Mouse (Mus musculus): ENCODE results near the gene Prkn. TPM values are rescaled to one million over a fixed set of nuclear protein-coding genes. Genes with fewer than 3 reads are reported as not detected.

The Prkn gene
- polyA plus RNA-seq, 1 experiment from 2014 or later = 1.00 TPM

DNA sequence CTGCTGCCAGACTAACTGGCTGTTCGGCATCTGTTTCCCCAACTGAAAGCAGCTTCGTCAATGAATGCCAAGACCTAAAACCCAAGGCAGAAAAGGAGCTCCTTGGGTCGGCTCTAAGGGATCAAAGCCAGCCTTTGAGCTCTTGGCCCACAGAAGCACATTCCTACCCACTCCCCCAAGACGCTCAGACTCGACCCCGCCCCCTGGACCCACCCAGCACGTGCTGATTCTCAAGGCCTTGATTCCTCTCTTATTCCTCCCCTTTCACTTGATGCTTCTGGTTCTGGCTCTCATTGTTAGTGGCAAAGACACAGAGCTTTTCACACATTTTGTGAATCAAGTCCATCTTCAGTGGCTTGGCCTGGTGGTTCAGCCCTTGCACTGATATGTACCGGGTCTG lies 979.3 kb downstream of the Prkn start:
- H3K27ac ChIP-seq (ENCODE audit: low read depth) = no peak overlapping the region
- no peak overlapping the region for H3K4me2 ChIP-seq (ENCODE audit: low read depth, low read length)
- H3K9ac ChIP-seq (replicated peaks) = no peak overlapping the region
- WGBS (ENCODE audit: insufficient replicate concordance) = 55% methylated on average over 8 of the region's 8 CpGs
- H3K4me3 ChIP-seq (ENCODE audit: low read depth, low read length) = no peak overlapping the region
- H3K27me3 ChIP-seq (ENCODE audit: insufficient read depth, low read length) = no peaks in the 10 kb centered on the region
- ATAC-seq (no peak), DNase-seq (no peak)
- H3K4me1 ChIP-seq (ENCODE audit: insufficient read depth) = no peaks in the 10 kb centered on the region
- no peaks in the 10 kb centered on the region for H3K36me3 ChIP-seq (replicated peaks; ENCODE audit: insufficient read depth, low read length)
- no peaks in the 10 kb centered on the region for H3K9me3 ChIP-seq (ENCODE audit: low read length)
- TF ChIP-seq EP300 (IDR thresholded peaks at IDR 0.05; ENCODE audit: low read depth) = no peak
- TF ChIP-seq CTCF (IDR thresholded peaks at IDR 0.05; ENCODE audit: low read depth) = no peak

DNA sequence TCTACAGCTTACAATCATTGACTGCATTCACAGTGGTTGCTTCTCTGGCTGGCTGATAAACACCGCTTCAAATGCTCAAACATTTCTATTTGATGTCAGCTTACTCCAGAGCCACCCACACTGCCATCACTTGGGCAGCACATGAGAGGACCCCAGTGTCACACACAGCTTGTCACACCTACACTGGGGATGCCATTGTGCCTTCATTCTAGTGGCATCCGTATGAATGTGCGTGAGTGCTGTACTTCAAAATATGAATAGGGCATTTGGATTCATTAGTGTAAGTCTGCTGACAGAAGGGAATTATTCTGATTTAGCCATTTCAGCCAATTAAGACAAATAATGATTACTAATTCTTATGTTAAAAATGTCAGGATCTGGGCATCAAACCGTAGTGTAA lies 980.6 kb downstream of the Prkn start:
- H3K4me2 ChIP-seq (ENCODE audit: low read depth, low read length) = no peak overlapping the region
- TF ChIP-seq EP300 (IDR thresholded peaks at IDR 0.05; ENCODE audit: low read depth) (no peak), CTCF (IDR thresholded peaks at IDR 0.05; ENCODE audit: low read depth) (no peak)
- H3K27me3 ChIP-seq (ENCODE audit: insufficient read depth, low read length) = no peaks in the 10 kb centered on the region
- no peak overlapping the region for H3K9ac ChIP-seq (replicated peaks)
- H3K9me3 ChIP-seq (ENCODE audit: low read length) = no peaks in the 10 kb centered on the region
- WGBS (ENCODE audit: insufficient replicate concordance) = 78% methylated on average over 4 of the region's 4 CpGs
- H3K4me1 ChIP-seq (ENCODE audit: insufficient read depth) = no peaks in the 10 kb centered on the region
- H3K27ac ChIP-seq (ENCODE audit: low read depth) = no peak overlapping the region
- ATAC-seq (no peak), DNase-seq (no peak)
- no peak overlapping the region for H3K4me3 ChIP-seq (ENCODE audit: low read depth, low read length)
- no peaks in the 10 kb centered on the region for H3K36me3 ChIP-seq (replicated peaks; ENCODE audit: insufficient read depth, low read length)

- no peaks in the 10 kb centered on the region for H3K9me3 ChIP-seq (ENCODE audit: low read length)
- 40% methylated on average over 3 of the region's 3 CpGs for WGBS (ENCODE audit: insufficient replicate concordance)
- H3K27ac ChIP-seq (ENCODE audit: low read depth) = no peak overlapping the region
- no peaks in the 10 kb centered on the region for H3K27me3 ChIP-seq (ENCODE audit: insufficient read depth, low read length)
- H3K36me3 ChIP-seq (replicated peaks; ENCODE audit: insufficient read depth, low read length) = no peaks in the 10 kb centered on the region
- H3K9ac ChIP-seq (replicated peaks) = no peak overlapping the region
- no peak for ATAC-seq
- no peaks in the 10 kb centered on the region for H3K4me1 ChIP-seq (ENCODE audit: insufficient read depth)
- TF ChIP-seq EP300 (IDR thresholded peaks at IDR 0.05; ENCODE audit: low read depth) = no peak
- no peak overlapping the region for H3K4me2 ChIP-seq (ENCODE audit: low read depth, low read length)
- DNase-seq = no peak
- H3K4me3 ChIP-seq (ENCODE audit: low read depth, low read length) = no peak overlapping the region
Measured at GRCm38 (mm10) chr17:11829501-11829900, 989.3 kb downstream of the Prkn start.

DNA sequence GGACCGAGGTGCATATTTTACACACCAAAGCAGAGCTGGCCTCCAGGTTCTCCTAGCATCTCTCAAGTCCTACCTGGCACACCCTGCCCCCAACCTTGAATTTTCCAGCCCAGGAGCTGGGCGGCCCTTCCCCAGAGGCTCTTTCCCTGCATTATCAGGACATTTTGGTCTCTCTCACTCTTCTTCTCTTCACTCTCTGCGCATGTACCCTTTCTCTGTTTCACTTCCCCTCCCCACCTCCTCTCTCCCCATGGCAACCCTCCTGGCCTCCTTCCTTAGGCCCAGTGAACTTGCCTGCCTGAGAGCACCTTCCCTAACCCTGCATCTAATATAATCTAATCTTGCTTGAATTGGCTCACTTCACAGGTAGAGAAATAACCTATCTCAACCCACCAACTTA lies 996.9 kb downstream of the Prkn start:
- Histone ChIP-seq H3K4me2 (ENCODE audit: low read depth, low read length) (no peak overlapping the region), H3K9ac (replicated peaks) (no peak overlapping the region), H3K9me3 (ENCODE audit: low read length) (no peaks in the 10 kb centered on the region), H3K4me1 (ENCODE audit: insufficient read depth) (no peaks in the 10 kb centered on the region), H3K36me3 (replicated peaks; ENCODE audit: insufficient read depth, low read length) (no peaks in the 10 kb centered on the region), H3K27ac (ENCODE audit: low read depth) (no peak overlapping the region), H3K27me3 (ENCODE audit: insufficient read depth, low read length) (no peaks in the 10 kb centered on the region), H3K4me3 (ENCODE audit: low read depth, low read length) (no peak overlapping the region)
- DNase-seq (no peak), ATAC-seq (no peak)
- TF ChIP-seq CTCF (IDR thresholded peaks at IDR 0.05; ENCODE audit: low read depth) = no peak
- no peak for TF ChIP-seq EP300 (IDR thresholded peaks at IDR 0.05; ENCODE audit: low read depth)
- 69% methylated on average over 3 of the region's 3 CpGs for WGBS (ENCODE audit: insufficient replicate concordance)

DNA sequence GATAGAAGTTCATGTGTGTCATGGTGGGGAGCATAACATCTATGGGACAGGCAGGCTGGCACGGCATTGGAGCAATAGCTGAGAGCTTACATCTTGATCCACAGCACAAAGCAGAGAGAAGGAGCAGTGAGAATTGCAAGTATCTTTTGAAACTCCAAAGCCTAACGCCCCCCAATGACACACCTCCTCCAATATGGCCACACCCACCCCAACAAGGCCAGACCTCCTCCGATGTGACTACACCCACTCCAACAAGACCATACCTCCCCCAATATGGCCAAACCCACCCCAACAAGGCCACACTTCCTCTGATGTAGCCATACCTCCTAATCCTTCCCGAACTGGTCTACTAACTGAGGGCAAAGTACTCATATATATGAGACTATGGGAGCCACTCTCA lies 1004.3 kb downstream of the Prkn start:
- H3K27me3 ChIP-seq (ENCODE audit: insufficient read depth, low read length) = no peaks in the 10 kb centered on the region
- H3K9ac ChIP-seq (replicated peaks) = no peak overlapping the region
- no peak for TF ChIP-seq CTCF (IDR thresholded peaks at IDR 0.05; ENCODE audit: low read depth)
- no peak for TF ChIP-seq EP300 (IDR thresholded peaks at IDR 0.05; ENCODE audit: low read depth)
- no peak overlapping the region for H3K27ac ChIP-seq (ENCODE audit: low read depth)
- no peak overlapping the region for H3K4me3 ChIP-seq (ENCODE audit: low read depth, low read length)
- no peaks in the 10 kb centered on the region for H3K36me3 ChIP-seq (replicated peaks; ENCODE audit: insufficient read depth, low read length)
- 86% methylated on average over 4 of the region's 4 CpGs for WGBS (ENCODE audit: insufficient replicate concordance)
- H3K9me3 ChIP-seq (ENCODE audit: low read length) = no peaks in the 10 kb centered on the region
- ATAC-seq = no peak
- no peak for DNase-seq
- H3K4me2 ChIP-seq (ENCODE audit: low read depth, low read length) = no peak overlapping the region
- H3K4me1 ChIP-seq (ENCODE audit: insufficient read depth) = no peaks in the 10 kb centered on the region

GRCm38 (mm10) chr17:11844989-11845388 lies 1004.8 kb downstream of the Prkn start:
- Histone ChIP-seq H3K4me1 (ENCODE audit: insufficient read depth) (no peaks in the 10 kb centered on the region), H3K36me3 (replicated peaks; ENCODE audit: insufficient read depth, low read length) (no peaks in the 10 kb centered on the region), H3K27ac (ENCODE audit: low read depth) (no peak overlapping the region), H3K9me3 (ENCODE audit: low read length) (no peaks in the 10 kb centered on the region), H3K4me2 (ENCODE audit: low read depth, low read length) (no peak overlapping the region), H3K9ac (replicated peaks) (no peak overlapping the region), H3K4me3 (ENCODE audit: low read depth, low read length) (no peak overlapping the region), H3K27me3 (ENCODE audit: insufficient read depth, low read length) (no peaks in the 10 kb centered on the region)
- DNase-seq (no peak), ATAC-seq (no peak)
- no peak for TF ChIP-seq EP300 (IDR thresholded peaks at IDR 0.05; ENCODE audit: low read depth)
- TF ChIP-seq CTCF (IDR thresholded peaks at IDR 0.05; ENCODE audit: low read depth) = no peak
- WGBS (ENCODE audit: insufficient replicate concordance) = 47% methylated on average over 3 of the region's 3 CpGs

DNA sequence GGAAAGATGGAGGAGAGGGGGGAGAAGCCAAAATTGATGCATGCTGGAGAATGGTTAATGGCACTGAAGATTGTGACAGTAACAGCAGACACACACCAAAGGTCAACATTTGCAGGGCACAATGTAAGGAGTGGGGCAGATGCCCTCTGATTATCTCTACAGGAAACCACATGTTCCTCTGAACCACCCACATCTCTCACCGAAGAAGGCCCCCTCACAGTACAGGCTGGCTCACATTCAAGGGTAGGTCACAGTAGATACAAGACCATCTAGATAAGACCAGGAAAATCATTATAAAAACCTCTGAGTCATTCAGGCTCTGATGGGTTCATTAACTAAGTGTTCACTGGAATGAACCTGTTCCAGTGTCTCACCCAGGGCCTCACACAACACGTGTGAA lies 1005.3 kb downstream of the Prkn start:
- ATAC-seq = no peak
- WGBS (ENCODE audit: insufficient replicate concordance) = 23% methylated on average over 2 of the region's 2 CpGs

More for the DNA sequence above, 1005.3 kb downstream of the Prkn start:
- Histone ChIP-seq H3K4me1 (ENCODE audit: insufficient read depth) (no peaks in the 10 kb centered on the region), H3K9ac (replicated peaks) (no peak overlapping the region), H3K9me3 (ENCODE audit: low read length) (no peaks in the 10 kb centered on the region), H3K27ac (ENCODE audit: low read depth) (no peak overlapping the region), H3K27me3 (ENCODE audit: insufficient read depth, low read length) (no peaks in the 10 kb centered on the region), H3K4me3 (ENCODE audit: low read depth, low read length) (no peak overlapping the region), H3K36me3 (replicated peaks; ENCODE audit: insufficient read depth, low read length) (no peaks in the 10 kb centered on the region), H3K4me2 (ENCODE audit: low read depth, low read length) (no peak overlapping the region)
- TF ChIP-seq EP300 (IDR thresholded peaks at IDR 0.05; ENCODE audit: low read depth) = no peak
- no peak for TF ChIP-seq CTCF (IDR thresholded peaks at IDR 0.05; ENCODE audit: low read depth)
- no peak for DNase-seq
